Mouse (Mus musculus): ENCODE results near the gene Hpse.

DNA sequence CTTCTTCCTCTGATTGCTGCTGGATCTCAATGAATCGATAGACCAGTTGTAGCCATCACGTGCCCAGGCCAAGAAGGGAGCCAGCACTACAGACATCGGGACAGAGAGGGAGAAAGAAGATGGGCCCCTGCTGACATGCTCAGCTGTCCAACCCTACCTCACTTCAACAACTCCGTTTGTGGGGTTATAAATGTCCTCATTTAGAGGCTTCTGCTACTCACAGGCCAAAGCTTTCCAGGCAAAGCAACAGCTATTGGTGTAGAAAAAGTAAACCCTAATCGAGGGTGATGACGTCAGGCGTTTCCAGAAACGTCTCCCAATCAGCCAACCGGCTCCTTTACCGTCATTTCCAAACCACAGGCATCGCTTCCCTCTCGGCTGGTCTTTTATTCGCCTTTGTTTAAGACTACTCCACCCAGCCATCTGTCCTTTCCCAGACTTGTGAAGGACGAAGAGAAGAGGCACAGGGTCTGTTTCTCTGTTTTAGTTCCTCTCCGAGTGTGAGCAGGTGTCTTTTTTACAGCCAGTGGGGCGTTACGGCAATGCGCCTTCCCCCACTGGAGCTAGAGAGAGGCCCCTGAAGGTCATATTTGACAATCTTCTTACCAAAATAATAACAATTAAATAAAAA is 39.5 kb downstream of the Hpse start:
- TF ChIP-seq CTCF (IDR thresholded peaks at IDR 0.05; ENCODE audit: low read depth) (no peak), EP300 (optimal IDR thresholded peaks at IDR 0.05) (no peak)

All from stomach, postnatal 0 days (tissue).